Comparison of ENCODE assay signal across 11 mouse cellular contexts in genomic region chr1:194622174-194622573, GRCm38 (mm10). TPM values are rescaled to one million over a fixed set of nuclear protein-coding genes. Genes with fewer than 3 reads are reported as not detected.
DNase-seq lines count a peak whose midpoint lies in the region; ATAC-seq and TF ChIP-seq lines count a peak whose summit lies in the region.
"Had no signal": no experiment of that assay in that cellular context is flagged by ENCODE, and none has a peak within 500 bp of the region (broad histone marks: within the 10 kb centered on the region; RNA-seq: fewer than 3 reads in every experiment).

No protein-coding gene starts in this region.

- no peak for TF ChIP-seq CTCF in forebrain, postnatal 0 days (IDR thresholded peaks at IDR 0.05; ENCODE audit: low read depth)
- TF ChIP-seq CTCF in liver, embryonic 14.5 days (IDR thresholded peaks at IDR 0.05; ENCODE audit: low read depth): no peak

- H3K27ac ChIP-seq in heart, embryonic 10.5 days: no peak overlapping the region
- peak overlapping the region; percentile 99 for H3K27ac ChIP-seq in brown adipose tissue, adult 24 weeks (replicated peaks; ENCODE audit: low read depth, low read length)
- peak overlapping the region; percentile 41; the same call in 1 of the 2 replicates for H3K27ac ChIP-seq in forebrain, postnatal 0 days (ENCODE audit: low read depth, low read length)
- H3K27ac ChIP-seq in liver, embryonic 14.5 days: no peak overlapping the region

- peak overlapping the region; percentile 97 for H3K9ac ChIP-seq in forebrain, postnatal 0 days
- H3K9ac ChIP-seq in liver, embryonic 14.5 days (replicated peaks): no peak overlapping the region

- intact Hi-C loops in heart, postnatal 25 days (cut with DNase I): loop anchor here (5.0 kb wide), 1 partner anchor 80 kb away; no protein-coding TSS in a partner anchor

- 0 out of 2 replicates have a peak, but pooled peaks cover 11% of the 10 kb centered on the region for H3K27me3 ChIP-seq in heart, embryonic 10.5 days (ENCODE audit: insufficient read depth, poor library complexity, severe bottlenecking)
- no peaks in the 10 kb centered on the region for H3K27me3 ChIP-seq in forebrain, postnatal 0 days (ENCODE audit: insufficient read depth, low read length)
- no peaks in the 10 kb centered on the region for H3K27me3 ChIP-seq in liver, embryonic 14.5 days (ENCODE audit: control insufficient read depth, insufficient read depth, low read length)

- 48% methylated on average over 3 of the region's 3 CpGs for WGBS in heart, embryonic 10.5 days
- WGBS in forebrain, postnatal 0 days: 34% methylated on average over 3 of the region's 3 CpGs
- 59% methylated on average over 3 of the region's 3 CpGs for WGBS in liver, embryonic 14.5 days (ENCODE audit: insufficient replicate concordance)

- H3K4me2 ChIP-seq in forebrain, postnatal 0 days (ENCODE audit: low read depth): peak overlapping the region; percentile 89
- peak overlapping the region; percentile 13 for H3K4me2 ChIP-seq in liver, embryonic 14.5 days (ENCODE audit: low read depth)

- H3K4me1 ChIP-seq in heart, embryonic 10.5 days: peaks cover 66% of the 10 kb centered on the region
- peaks cover 30% of the 10 kb centered on the region for H3K4me1 ChIP-seq in brown adipose tissue, adult 24 weeks (ENCODE audit: control insufficient read depth, insufficient read depth, insufficient read length, low read length)
- H3K4me1 ChIP-seq in forebrain, postnatal 0 days (ENCODE audit: insufficient read depth): peaks cover 27% of the 10 kb centered on the region
- peaks cover 0 to 29% of the 10 kb centered on the region in 2 experiments; a peak in 2 of 4 replicates for H3K4me1 ChIP-seq in liver, embryonic 14.5 days (replicated peaks; ENCODE audit: control insufficient read depth in 2 of 2, insufficient read depth in 2 of 2, low read length in 1 of 2)

- no peak for TF ChIP-seq EP300 in liver, embryonic 14.5 days (IDR thresholded peaks at IDR 0.05; ENCODE audit: low read depth)

- no peak for DNase-seq in heart, embryonic 10.5 days (ENCODE audit: low spot score)
- no peak for DNase-seq in heart, postnatal 25 days (ENCODE audit: low spot score)
- no peak for DNase-seq in forebrain, postnatal 0 days
- DNase-seq in liver, embryonic 14.5 days (ENCODE audit: low read depth in 3 of 3, low spot score in 3 of 3): no peak
- DNase-seq in spleen, postnatal 4 days (ENCODE audit: low spot score in 2 of 2): no peak
- DNase-seq in adrenal gland, postnatal 25 days: no peak
- DNase-seq: B cell, adult 2 months; cerebellum, adult 8-10 months; gastrocnemius, postnatal 36 days had no signal

- H3K4me3 ChIP-seq in heart, embryonic 10.5 days: peak overlapping the region; percentile 79
- H3K4me3 ChIP-seq in brown adipose tissue, adult 24 weeks (ENCODE audit: insufficient read depth, low read depth, low read length): peak overlapping the region; percentile 96
- peak overlapping the region; percentile 85 for H3K4me3 ChIP-seq in forebrain, postnatal 0 days (ENCODE audit: low read depth, low read length)
- H3K4me3 ChIP-seq in liver, embryonic 14.5 days (ENCODE audit: insufficient read depth in 1 of 2, low read depth in 2 of 2, low read length in 2 of 2): no peak overlapping the region

- H3K36me3 ChIP-seq in heart, embryonic 10.5 days: no peaks in the 10 kb centered on the region
- no peaks in the 10 kb centered on the region for H3K36me3 ChIP-seq in forebrain, postnatal 0 days (ENCODE audit: insufficient read depth)
- no peaks in the 10 kb centered on the region for H3K36me3 ChIP-seq in liver, embryonic 14.5 days (replicated peaks; ENCODE audit: control insufficient read depth, insufficient read depth, low read depth)

- no peak for ATAC-seq in forebrain, postnatal 0 days
- no peak for ATAC-seq in liver, embryonic 14.5 days (ENCODE audit: insufficient read depth)
- ATAC-seq in erythroid progenitor cell, adult 5-6 weeks (replicated peaks; ENCODE audit: low FRiP score, poor library complexity, severe bottlenecking): no peak

- no peaks in the 10 kb centered on the region for H3K9me3 ChIP-seq in heart, embryonic 10.5 days
- H3K9me3 ChIP-seq in forebrain, postnatal 0 days (ENCODE audit: low read length): no peaks in the 10 kb centered on the region
- no peaks in the 10 kb centered on the region for H3K9me3 ChIP-seq in liver, embryonic 14.5 days (ENCODE audit: control insufficient read depth, low read length)

RNA-seq across cellular contexts. Expression of gene Plxna2, which starts 4.2 kb away (rescaled TPM):
- 5.8 and 8.2 TPM in 2 replicates for polyA plus RNA-seq in heart, embryonic 10.5 days (2016; fragmentation: Nextera tagmentation; extraction: Ambion mirVana)
- total RNA-seq in heart, postnatal 25 days (2021): 10 to 100 TPM; 25.8 to 26.7 TPM
- polyA plus RNA-seq in brown adipose tissue, adult 24 weeks (2012; ENCODE audit: insufficient read depth, insufficient read length, missing spikeins): 5.0 and 6.0 TPM in 2 replicates
- total RNA-seq in forebrain, postnatal 0 days (2014; rRNA removed): 69.3 and 83.6 TPM in 2 replicates
- polyA plus RNA-seq in forebrain, postnatal 0 days (2015; fragmentation: Nextera tagmentation; extraction: Ambion mirVana): 14.5 and 18.6 TPM in 2 replicates
- polyA plus RNA-seq in liver, embryonic 14.5 days (2012; rRNA removed): 1.1 TPM in 2 replicates
- 1.2 and 1.9 TPM in 2 replicates for polyA plus RNA-seq in liver, embryonic 14.5 days (2014; fragmentation: Nextera tagmentation; extraction: Ambion mirVana)
- total RNA-seq in adrenal gland, postnatal 25 days (2021): 9.0 and 10.5 TPM in 2 replicates
- total RNA-seq in erythroid progenitor cell, adult 5-6 weeks (2015; ENCODE audit: low replicate concordance): 0.36 and 0.84 TPM in 2 replicates
- 1.4 TPM in 1 of 2 replicates, not detected in the other for total RNA-seq in erythroid progenitor cell, adult 5-6 weeks (2017; ENCODE audit: low replicate concordance)

Comparison
In these comparisons a context has a peak if more than half of its experiments do, and no peak if none do; other contexts are left out.
1. H3K27ac ChIP-seq: peak in brown adipose tissue, adult 24 weeks (single experiment) and forebrain, postnatal 0 days (single experiment); none in heart, embryonic 10.5 days (single experiment) and liver, embryonic 14.5 days (single experiment).
2. H3K4me3 ChIP-seq: peak in heart, embryonic 10.5 days (single experiment), brown adipose tissue, adult 24 weeks (single experiment) and forebrain, postnatal 0 days (single experiment); none in liver, embryonic 14.5 days (0 of 2).